Mouse (Mus musculus) macrophage (primary cell): ENCODE results near the gene Syne3. TPM values are rescaled to one million over a fixed set of nuclear protein-coding genes. Genes with fewer than 3 reads are reported as not detected.

Experiments
- H3K27ac ChIP-seq: fragments of 350-480 bp; formaldehyde crosslinking; 2 replicates; pipeline ENCODE4 v1.9.0; 2021
- H3K36me3 ChIP-seq: fragments of 350-480 bp; formaldehyde crosslinking; 2 replicates; pipeline ENCODE4 v1.9.0; 2021; ENCODE audit errors: inconsistent target
- H3K4me3 ChIP-seq: fragments of 350-480 bp; formaldehyde crosslinking; 2 replicates; pipeline ENCODE4 v1.9.0; 2021; ENCODE audit errors: inconsistent target
- H3K79me2 ChIP-seq: fragments of 350-480 bp; formaldehyde crosslinking; 2 replicates; pipeline ENCODE4 v1.9.0; 2021; ENCODE audit errors: inconsistent target
- WGBS: methylation state at CpG from one replicate; pipeline ENCODE4 v1.1.7; 2026; ENCODE audit warnings: inconsistent platforms; ENCODE audit not compliant: missing documents; 5-methylcytosine and 5-hydroxymethylcytosine counted together
- polyA plus RNA-seq: library from polyadenylated mRNA; stranded (reverse); fragments of 250-400 nt; gene quantifications from 3 replicates; pipeline ENCODE4 v1.2.4, GENCODE M21; 2018; ENCODE audit warnings: inconsistent platforms

Gene Syne3
- polyA plus RNA-seq, 1 experiment from 2014 or later, result 6.4 TPM

- 92% methylated on average over 10 of the region's 10 CpGs for WGBS
- Histone ChIP-seq H3K36me3 (no peaks in the 10 kb centered on the region), H3K79me2 (no peaks in the 10 kb centered on the region), H3K27ac (no peak overlapping the region), H3K4me3 (no peak overlapping the region)
Measured at GRCm38 (mm10) chr12:105016639-105017038, 7.0 kb upstream of the Syne3 start.

GRCm38 (mm10) chr12:105016199-105016598 lies 6.6 kb upstream of the Syne3 start:
- WGBS, result 95% methylated on average over 4 of the region's 4 CpGs
- Histone ChIP-seq H3K27ac (no peak overlapping the region), H3K4me3 (no peak overlapping the region)

GRCm38 (mm10) chr12:105013065-105013464 lies 3.5 kb upstream of the Syne3 start:
- under 1% methylated on average over 17 of the region's 17 CpGs for WGBS
- Histone ChIP-seq H3K79me2 (peaks cover 14% of the 10 kb centered on the region), H3K36me3 (no peaks in the 10 kb centered on the region), H3K4me3 (peak overlapping the region; percentile 15; the same call in 1 of the 2 replicates), H3K27ac (peak overlapping the region; percentile 84)

More at GRCm38 (mm10) chr12:105016199-105016598, 6.6 kb upstream of the Syne3 start:
- Histone ChIP-seq H3K79me2 (no peaks in the 10 kb centered on the region), H3K36me3 (no peaks in the 10 kb centered on the region)

GRCm38 (mm10) chr12:105012314-105012713 lies 2.7 kb upstream of the Syne3 start:
- Histone ChIP-seq H3K27ac (peak overlapping the region; percentile 84), H3K36me3 (no peaks in the 10 kb centered on the region), H3K79me2 (peaks cover 21% of the 10 kb centered on the region), H3K4me3 (no peak overlapping the region)
- 44% methylated on average over 4 of the region's 4 CpGs for WGBS

- Histone ChIP-seq H3K79me2 (peaks cover 29% of the 10 kb centered on the region), H3K27ac (peak overlapping the region; percentile 84)
- 67% methylated on average over 1 of the region's 1 CpGs for WGBS
Measured at GRCm38 (mm10) chr12:105011589-105011988, 2.0 kb upstream of the Syne3 start.

GRCm38 (mm10) chr12:105010213-105010790 lies 693 bp upstream of the Syne3 start:
- peak overlapping the region; percentile 78 for H3K27ac ChIP-seq
- 15% methylated on average over 9 of the region's 9 CpGs for WGBS
- peak overlapping the region; percentile 14; the same call in 1 of the 2 replicates for H3K4me3 ChIP-seq
- no peaks in the 10 kb centered on the region for H3K36me3 ChIP-seq
- H3K79me2 ChIP-seq, result peaks cover 40% of the 10 kb centered on the region

More at GRCm38 (mm10) chr12:105011589-105011988, 2.0 kb upstream of the Syne3 start:
- H3K36me3 ChIP-seq, result no peaks in the 10 kb centered on the region
- H3K4me3 ChIP-seq, result no peak overlapping the region

GRCm38 (mm10) chr12:105008752-105009178 lies 844 bp downstream of the Syne3 start:
- Histone ChIP-seq H3K27ac (peak overlapping the region; percentile 78), H3K79me2 (peaks cover 55% of the 10 kb centered on the region), H3K36me3 (no peaks in the 10 kb centered on the region), H3K4me3 (peak overlapping the region; percentile 62)
- WGBS, result under 1% methylated on average over 13 of the region's 13 CpGs

GRCm38 (mm10) chr12:105008150-105008549 lies 1.5 kb downstream of the Syne3 start:
- H3K27ac ChIP-seq, result peak overlapping the region; percentile 78
- H3K4me3 ChIP-seq, result peak overlapping the region; percentile 62
- peaks cover 61% of the 10 kb centered on the region for H3K79me2 ChIP-seq

GRCm38 (mm10) chr12:105005715-105005972 lies 4.0 kb downstream of the Syne3 start:
- H3K79me2 ChIP-seq, result peaks cover 84% of the 10 kb centered on the region
- H3K36me3 ChIP-seq, result no peaks in the 10 kb centered on the region
- H3K4me3 ChIP-seq, result no peak overlapping the region
- H3K27ac ChIP-seq, result peak overlapping the region; percentile 75
- 0% methylated on average over 2 of the region's 2 CpGs for WGBS

More at GRCm38 (mm10) chr12:105008150-105008549, 1.5 kb downstream of the Syne3 start:
- WGBS, result 28% methylated on average over 2 of the region's 2 CpGs
- H3K36me3 ChIP-seq, result no peaks in the 10 kb centered on the region

- 41% methylated on average over 22 of the region's 22 CpGs for WGBS
- no peak overlapping the region for H3K4me3 ChIP-seq
- no peaks in the 10 kb centered on the region for H3K36me3 ChIP-seq
- H3K27ac ChIP-seq, result peak overlapping the region; percentile 75
- peaks cover 89% of the 10 kb centered on the region for H3K79me2 ChIP-seq
Measured at GRCm38 (mm10) chr12:105004956-105005714, 4.5 kb downstream of the Syne3 start.

GRCm38 (mm10) chr12:105003715-105004114 lies 5.9 kb downstream of the Syne3 start:
- H3K27ac ChIP-seq, result peak overlapping the region; percentile 71
- H3K79me2 ChIP-seq, result peaks cover 96% of the 10 kb centered on the region
- H3K4me3 ChIP-seq, result no peak overlapping the region
- no peaks in the 10 kb centered on the region for H3K36me3 ChIP-seq
- WGBS, result 14% methylated on average over 3 of the region's 3 CpGs

GRCm38 (mm10) chr12:105003158-105003557 lies 6.5 kb downstream of the Syne3 start:
- H3K36me3 ChIP-seq, result no peaks in the 10 kb centered on the region
- WGBS, result 70% methylated on average over 9 of the region's 9 CpGs
- peak overlapping the region; percentile 71 for H3K27ac ChIP-seq
- H3K4me3 ChIP-seq, result no peak overlapping the region
- peaks cover 96% of the 10 kb centered on the region for H3K79me2 ChIP-seq

GRCm38 (mm10) chr12:105002340-105003132 lies 7.1 kb downstream of the Syne3 start:
- Histone ChIP-seq H3K36me3 (no peaks in the 10 kb centered on the region), H3K27ac (peak overlapping the region; percentile 71), H3K79me2 (peaks cover 96% of the 10 kb centered on the region), H3K4me3 (no peak overlapping the region)
- 64% methylated on average over 10 of the region's 10 CpGs for WGBS

- no peaks in the 10 kb centered on the region for H3K36me3 ChIP-seq
- H3K79me2 ChIP-seq, result peaks cover 96% of the 10 kb centered on the region
- 21% methylated on average over 9 of the region's 9 CpGs for WGBS
- peak overlapping the region; percentile 71 for H3K27ac ChIP-seq
- H3K4me3 ChIP-seq, result no peak overlapping the region
Measured at GRCm38 (mm10) chr12:105001317-105001716, 8.3 kb downstream of the Syne3 start.
